Mouse (Mus musculus) right cerebral cortex, postnatal 14 days (tissue): ENCODE data around the gene Gm20662.

Source experiments
- DNase-seq: peaks from one replicate; pipeline ENCODE4 v3.0.0; 2022

Gm20662 gene

GRCm38 (mm10) chr9:108094184-108094941, 98.2 kb downstream of the Gm20662 start, which contains the start of gene Apeh:
Apeh (minus strand) TSS chr9:108094606.
- peak; percentile 88 for DNase-seq
